Mouse (Mus musculus): ENCODE measurements around the gene Slc22a14. TPM values are rescaled to one million over a fixed set of nuclear protein-coding genes. Genes with fewer than 3 reads are reported as not detected.

The Slc22a14 gene
- polyA plus RNA-seq, 1 experiment from 2014 or later: not detected

DNA sequence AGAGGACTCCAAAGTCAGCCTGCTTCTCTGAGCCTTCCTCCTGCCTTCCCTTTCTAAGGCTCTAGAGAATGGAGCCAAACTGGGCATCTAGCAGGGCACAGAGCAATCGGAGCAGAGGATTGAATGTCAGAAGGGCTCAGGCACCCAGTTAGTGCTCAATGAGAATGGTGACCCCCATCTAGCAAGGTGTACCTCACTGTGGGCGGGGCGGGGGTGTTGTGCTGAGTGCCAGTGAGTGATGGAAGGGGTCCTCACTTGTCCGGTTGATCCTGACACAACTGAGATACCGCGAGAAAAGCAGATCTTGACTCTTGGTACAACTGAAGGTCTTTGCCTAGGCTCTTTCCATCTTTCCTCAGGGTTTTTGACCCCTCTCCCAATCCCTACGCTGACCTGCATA, 26.2 kb downstream of the Slc22a14 start:
- H3K9me3 ChIP-seq (replicated peaks; ENCODE audit: control insufficient read depth, low read length): no peaks in the 10 kb centered on the region
- peaks cover 4% of the 10 kb centered on the region for H3K36me3 ChIP-seq (ENCODE audit: control insufficient read depth, insufficient read depth, low read length)
- peak overlapping the region; percentile 80 for H3K9ac ChIP-seq (ENCODE audit: low read depth, low read length)
- no peak for ATAC-seq (replicated peaks; ENCODE audit: insufficient number of reproducible peaks, low FRiP score, low TSS enrichment)
- peak overlapping the region; percentile 75 for H3K4me3 ChIP-seq (ENCODE audit: low read depth, low read length)
- no peak overlapping the region for H3K27ac ChIP-seq (ENCODE audit: low read depth, low read length)
- H3K27me3 ChIP-seq (ENCODE audit: control insufficient read depth, insufficient read depth, low read length): no peaks in the 10 kb centered on the region
- 40% methylated on average over 7 of the region's 7 CpGs for WGBS (ENCODE audit: insufficient replicate concordance)
- peaks cover 12% of the 10 kb centered on the region for H3K4me1 ChIP-seq (ENCODE audit: control insufficient read depth, insufficient read depth, low read length)
- H3K4me2 ChIP-seq: peak overlapping the region; percentile 91

DNA sequence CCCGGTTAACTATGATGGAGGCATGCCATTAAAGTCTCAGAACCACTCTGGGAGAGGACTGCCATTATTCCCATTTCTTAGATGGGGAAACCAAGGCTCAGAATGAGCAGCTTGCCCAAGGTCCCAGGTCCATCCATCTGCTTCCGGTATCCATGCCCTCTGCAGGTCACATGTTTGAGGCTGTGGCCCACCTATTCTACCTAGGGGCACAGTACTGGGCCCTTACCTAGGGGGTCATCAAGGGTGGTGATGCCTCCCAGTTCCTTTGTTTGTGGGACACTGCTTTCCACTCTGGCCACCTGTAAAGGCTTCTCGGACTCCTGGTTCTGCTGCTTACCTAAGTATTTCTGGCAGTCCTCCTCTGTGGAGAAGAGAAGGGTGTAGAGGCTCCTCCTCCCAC, 27.0 kb downstream of the Slc22a14 start:
- H3K36me3 ChIP-seq (ENCODE audit: control insufficient read depth, insufficient read depth, low read length): no peaks in the 10 kb centered on the region
- H3K27me3 ChIP-seq (ENCODE audit: control insufficient read depth, insufficient read depth, low read length): no peaks in the 10 kb centered on the region
- peaks cover 13% of the 10 kb centered on the region for H3K4me1 ChIP-seq (ENCODE audit: control insufficient read depth, insufficient read depth, low read length)
- no peak overlapping the region for H3K9ac ChIP-seq (ENCODE audit: low read depth, low read length)
- ATAC-seq (replicated peaks; ENCODE audit: insufficient number of reproducible peaks, low FRiP score, low TSS enrichment): no peak
- 91% methylated on average over 3 of the region's 3 CpGs for WGBS (ENCODE audit: insufficient replicate concordance)
- H3K4me3 ChIP-seq (ENCODE audit: low read depth, low read length): no peak overlapping the region
- no peak overlapping the region for H3K27ac ChIP-seq (ENCODE audit: low read depth, low read length)
- H3K9me3 ChIP-seq (replicated peaks; ENCODE audit: control insufficient read depth, low read length): no peaks in the 10 kb centered on the region
- H3K4me2 ChIP-seq: no peak overlapping the region

DNA sequence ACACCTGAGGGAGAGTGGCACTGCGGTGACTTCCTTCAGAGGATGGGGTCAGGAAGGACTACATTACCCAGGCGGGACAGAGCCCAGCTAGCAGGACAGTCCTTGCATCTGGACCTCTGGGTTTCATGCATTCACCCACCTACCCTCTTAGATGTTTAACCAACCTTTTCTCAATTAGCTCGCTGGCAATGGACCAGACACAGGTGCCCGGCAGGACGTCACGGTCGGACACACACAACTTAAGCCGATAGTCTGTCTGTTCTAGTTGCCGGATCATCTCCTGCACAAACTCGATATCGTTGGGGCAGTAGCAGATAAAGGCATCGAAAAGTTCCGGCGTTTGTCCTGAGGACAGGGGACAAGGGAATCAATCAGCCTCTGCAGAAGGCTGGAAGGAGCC, 27.5 kb downstream of the Slc22a14 start:
- Histone ChIP-seq H3K9me3 (replicated peaks; ENCODE audit: control insufficient read depth, low read length) (no peaks in the 10 kb centered on the region), H3K4me1 (ENCODE audit: control insufficient read depth, insufficient read depth, low read length) (peaks cover 13% of the 10 kb centered on the region), H3K27ac (ENCODE audit: low read depth, low read length) (no peak overlapping the region), H3K4me2 (no peak overlapping the region), H3K9ac (ENCODE audit: low read depth, low read length) (no peak overlapping the region), H3K27me3 (ENCODE audit: control insufficient read depth, insufficient read depth, low read length) (no peaks in the 10 kb centered on the region), H3K36me3 (ENCODE audit: control insufficient read depth, insufficient read depth, low read length) (no peaks in the 10 kb centered on the region), H3K4me3 (ENCODE audit: low read depth, low read length) (no peak overlapping the region)
- WGBS (ENCODE audit: insufficient replicate concordance): 90% methylated on average over 14 of the region's 14 CpGs
- no peak for ATAC-seq (replicated peaks; ENCODE audit: insufficient number of reproducible peaks, low FRiP score, low TSS enrichment)

DNA sequence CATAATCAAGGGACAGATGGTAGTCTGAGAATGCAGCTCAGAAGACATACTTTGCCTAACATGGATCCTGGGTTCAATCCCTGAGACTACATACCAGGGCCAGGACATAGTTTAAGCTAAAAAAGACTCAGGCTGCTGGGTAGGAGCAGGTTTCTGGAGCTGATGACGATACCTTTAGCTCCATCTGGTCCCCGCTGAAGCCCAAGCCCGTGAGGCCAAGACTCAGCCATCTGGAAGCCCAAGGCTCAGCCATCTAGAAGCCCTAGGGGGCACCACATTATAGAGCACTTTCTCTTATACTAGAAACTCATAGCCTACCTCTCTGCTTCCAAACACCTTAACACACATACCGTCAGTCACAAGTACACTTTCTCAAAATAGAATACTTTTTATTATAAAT, 29.8 kb downstream of the Slc22a14 start:
- Histone ChIP-seq H3K4me3 (ENCODE audit: low read depth, low read length) (no peak overlapping the region), H3K4me2 (no peak overlapping the region), H3K27me3 (ENCODE audit: control insufficient read depth, insufficient read depth, low read length) (no peaks in the 10 kb centered on the region), H3K4me1 (ENCODE audit: control insufficient read depth, insufficient read depth, low read length) (0 out of 2 replicates have a peak, but pooled peaks cover 6% of the 10 kb centered on the region), H3K27ac (ENCODE audit: low read depth, low read length) (no peak overlapping the region), H3K9me3 (replicated peaks; ENCODE audit: control insufficient read depth, low read length) (no peaks in the 10 kb centered on the region), H3K36me3 (ENCODE audit: control insufficient read depth, insufficient read depth, low read length) (no peaks in the 10 kb centered on the region), H3K9ac (ENCODE audit: low read depth, low read length) (no peak overlapping the region)
- no peak for ATAC-seq (replicated peaks; ENCODE audit: insufficient number of reproducible peaks, low FRiP score, low TSS enrichment)
- 80% methylated on average over 4 of the region's 4 CpGs for whole genome bisulfite sequencing (ENCODE audit: insufficient replicate concordance)

DNA sequence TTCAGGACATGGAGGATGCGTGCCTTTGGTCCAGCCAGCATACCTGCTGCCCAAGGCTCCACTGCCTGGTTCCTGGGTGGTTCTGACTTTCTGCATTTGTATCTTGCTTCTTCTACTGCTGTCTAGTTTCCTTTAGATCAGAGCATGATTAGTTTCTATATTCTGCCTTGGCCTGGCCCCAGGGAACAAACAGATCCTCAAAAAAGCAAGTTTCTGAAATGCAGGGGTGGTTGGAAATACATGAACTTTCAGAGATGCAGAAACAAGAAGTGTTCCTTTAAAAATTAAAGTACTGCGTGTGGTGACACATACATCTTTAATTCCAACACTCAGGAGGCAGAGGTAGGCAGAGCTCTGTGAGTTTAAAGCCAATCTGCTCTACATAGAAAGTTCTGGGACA, 30.5 kb downstream of the Slc22a14 start:
- H3K4me2 ChIP-seq: no peak overlapping the region
- no peak overlapping the region for H3K9ac ChIP-seq (ENCODE audit: low read depth, low read length)
- 84% methylated on average over 2 of the region's 2 CpGs for WGBS (ENCODE audit: insufficient replicate concordance)
- no peaks in the 10 kb centered on the region for H3K27me3 ChIP-seq (ENCODE audit: control insufficient read depth, insufficient read depth, low read length)
- no peak overlapping the region for H3K27ac ChIP-seq (ENCODE audit: low read depth, low read length)
- no peak for ATAC-seq (replicated peaks; ENCODE audit: insufficient number of reproducible peaks, low FRiP score, low TSS enrichment)
- 0 out of 2 replicates have a peak, but pooled peaks cover 6% of the 10 kb centered on the region for H3K4me1 ChIP-seq (ENCODE audit: control insufficient read depth, insufficient read depth, low read length)
- H3K36me3 ChIP-seq (ENCODE audit: control insufficient read depth, insufficient read depth, low read length): no peaks in the 10 kb centered on the region
- no peaks in the 10 kb centered on the region for H3K9me3 ChIP-seq (replicated peaks; ENCODE audit: control insufficient read depth, low read length)
- no peak overlapping the region for H3K4me3 ChIP-seq (ENCODE audit: low read depth, low read length)

DNA sequence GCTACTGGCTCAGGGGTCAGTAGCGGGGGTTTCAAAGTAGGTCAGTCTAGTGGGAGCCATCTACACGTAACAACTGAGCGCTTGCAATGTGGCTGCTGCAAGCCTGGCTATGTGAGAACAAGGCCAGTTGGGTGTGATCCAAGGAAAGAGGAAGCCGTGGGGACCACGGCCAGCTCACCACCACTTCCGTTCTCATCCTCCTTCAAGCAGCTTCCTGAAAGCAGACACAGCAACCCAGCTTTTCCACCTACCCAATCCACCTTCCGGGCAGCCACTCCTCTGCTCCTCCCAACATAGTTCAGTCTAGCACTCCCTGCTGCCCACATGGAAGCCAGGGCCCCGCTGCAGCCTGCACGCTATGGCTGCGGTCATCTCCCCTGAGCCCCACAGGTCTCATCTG, 31.0 kb downstream of the Slc22a14 start:
- Histone ChIP-seq H3K27ac (ENCODE audit: low read depth, low read length) (0 out of 2 replicates have a peak overlapping the region, but pooled peaks have one; percentile 25), H3K9me3 (replicated peaks; ENCODE audit: control insufficient read depth, low read length) (no peaks in the 10 kb centered on the region), H3K36me3 (ENCODE audit: control insufficient read depth, insufficient read depth, low read length) (no peaks in the 10 kb centered on the region), H3K4me2 (no peak overlapping the region), H3K4me1 (ENCODE audit: control insufficient read depth, insufficient read depth, low read length) (0 out of 2 replicates have a peak, but pooled peaks cover 5% of the 10 kb centered on the region), H3K27me3 (ENCODE audit: control insufficient read depth, insufficient read depth, low read length) (no peaks in the 10 kb centered on the region), H3K9ac (ENCODE audit: low read depth, low read length) (no peak overlapping the region), H3K4me3 (ENCODE audit: low read depth, low read length) (no peak overlapping the region)
- ATAC-seq (replicated peaks; ENCODE audit: insufficient number of reproducible peaks, low FRiP score, low TSS enrichment): no peak
- WGBS (ENCODE audit: insufficient replicate concordance): 53% methylated on average over 10 of the region's 10 CpGs

DNA sequence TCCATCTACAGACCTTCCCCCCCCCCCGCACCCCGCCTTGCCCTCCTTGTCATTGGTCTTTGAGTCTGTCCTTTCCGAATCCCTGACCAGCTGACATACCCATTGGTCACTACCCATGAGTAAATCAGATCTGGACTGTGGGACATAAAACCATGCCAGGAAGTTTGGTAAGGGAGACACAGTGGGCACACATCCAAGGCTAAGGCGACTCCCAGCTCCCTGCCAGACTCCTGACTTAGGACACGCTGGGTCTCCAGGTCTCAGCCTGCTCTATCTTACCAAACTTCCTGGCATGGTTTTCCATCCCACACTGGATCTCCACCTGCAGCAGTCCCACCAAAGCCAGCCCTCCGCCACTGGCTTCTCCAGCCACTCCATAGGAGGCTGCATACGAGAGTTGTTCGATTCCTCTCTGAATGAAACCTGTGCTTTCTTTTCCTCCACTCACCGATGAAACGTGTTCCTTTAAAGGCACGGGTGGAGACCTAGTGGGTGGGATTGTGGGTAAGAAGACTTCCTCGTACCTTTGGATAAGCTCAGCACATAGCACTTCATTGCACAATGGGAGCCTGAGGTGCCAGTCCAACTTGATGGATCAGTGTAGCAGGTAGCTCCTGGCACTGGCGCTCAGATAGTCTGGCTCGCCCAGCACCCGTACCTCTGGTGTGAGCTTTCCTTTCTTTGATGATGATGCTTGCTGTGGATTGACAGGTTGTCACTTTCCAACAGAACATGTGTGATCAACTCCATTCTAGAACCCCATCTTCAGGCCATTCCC, 35.0 kb downstream of the Slc22a14 start:
- Histone ChIP-seq H3K4me3 (ENCODE audit: low read depth, low read length) (no peak overlapping the region), H3K9ac (ENCODE audit: low read depth, low read length) (no peak overlapping the region), H3K9me3 (replicated peaks; ENCODE audit: control insufficient read depth, low read length) (no peaks in the 10 kb centered on the region), H3K27ac (ENCODE audit: low read depth, low read length) (no peak overlapping the region), H3K27me3 (ENCODE audit: control insufficient read depth, insufficient read depth, low read length) (no peaks in the 10 kb centered on the region), H3K4me2 (no peak overlapping the region), H3K36me3 (ENCODE audit: control insufficient read depth, insufficient read depth, low read length) (no peaks in the 10 kb centered on the region), H3K4me1 (ENCODE audit: control insufficient read depth, insufficient read depth, low read length) (0 out of 2 replicates have a peak, but pooled peaks cover 2% of the 10 kb centered on the region)
- ATAC-seq (replicated peaks; ENCODE audit: insufficient number of reproducible peaks, low FRiP score, low TSS enrichment): no peak
- WGBS (ENCODE audit: insufficient replicate concordance): 80% methylated on average over 15 of the region's 15 CpGs

DNA sequence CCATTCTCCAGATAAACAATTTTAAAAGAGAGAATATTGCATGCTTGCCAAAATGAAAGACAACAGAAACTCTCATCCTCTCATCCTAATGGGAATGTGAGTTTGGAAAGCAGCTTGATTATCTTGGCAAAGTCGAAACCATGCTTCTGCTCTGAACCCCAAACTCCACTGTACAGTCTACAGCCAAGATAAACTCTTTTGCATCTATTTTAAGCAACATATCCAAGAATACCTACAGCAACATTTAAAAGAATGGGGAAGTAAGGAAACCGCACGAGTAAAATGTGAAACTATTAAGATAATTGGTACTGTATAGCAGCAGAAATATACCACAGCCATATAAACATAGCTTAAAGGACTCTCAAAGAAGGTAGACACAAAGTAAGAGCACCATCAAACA, 36.9 kb downstream of the Slc22a14 start:
- Histone ChIP-seq H3K9ac (ENCODE audit: low read depth, low read length) (no peak overlapping the region), H3K4me1 (ENCODE audit: control insufficient read depth, insufficient read depth, low read length) (no peaks in the 10 kb centered on the region), H3K4me2 (no peak overlapping the region), H3K9me3 (replicated peaks; ENCODE audit: control insufficient read depth, low read length) (no peaks in the 10 kb centered on the region), H3K4me3 (ENCODE audit: low read depth, low read length) (no peak overlapping the region), H3K27ac (ENCODE audit: low read depth, low read length) (no peak overlapping the region), H3K36me3 (ENCODE audit: control insufficient read depth, insufficient read depth, low read length) (no peaks in the 10 kb centered on the region), H3K27me3 (ENCODE audit: control insufficient read depth, insufficient read depth, low read length) (no peaks in the 10 kb centered on the region)
- 72% methylated on average over 3 of the region's 3 CpGs for WGBS (ENCODE audit: insufficient replicate concordance)
- ATAC-seq (replicated peaks; ENCODE audit: insufficient number of reproducible peaks, low FRiP score, low TSS enrichment): no peak

DNA sequence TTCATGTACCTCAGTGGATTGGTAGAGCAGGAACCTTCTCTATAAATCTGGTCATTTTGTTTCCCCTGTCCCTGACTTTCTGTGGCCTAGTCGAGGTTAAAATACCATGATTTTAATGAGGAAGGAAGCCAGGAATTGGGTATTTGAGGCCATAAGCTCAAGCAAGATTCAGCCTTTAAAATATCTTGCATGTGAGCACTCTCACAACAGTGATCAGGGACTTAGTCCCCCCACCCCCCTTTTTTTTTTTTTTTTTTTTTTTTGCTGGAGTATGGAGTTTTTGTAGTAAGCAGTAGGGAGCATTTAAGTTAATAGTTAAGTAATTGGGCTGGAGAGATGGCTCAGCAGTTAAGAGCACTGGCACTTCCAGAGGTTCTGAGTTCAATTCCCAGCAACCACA, 41.2 kb downstream of the Slc22a14 start:
- H3K4me1 ChIP-seq (ENCODE audit: control insufficient read depth, insufficient read depth, low read length): peaks cover 10% of the 10 kb centered on the region; the same call in 1 of the 2 replicates
- no peaks in the 10 kb centered on the region for H3K27me3 ChIP-seq (ENCODE audit: control insufficient read depth, insufficient read depth, low read length)
- H3K9me3 ChIP-seq (replicated peaks; ENCODE audit: control insufficient read depth, low read length): no peaks in the 10 kb centered on the region
- no peak overlapping the region for H3K4me3 ChIP-seq (ENCODE audit: low read depth, low read length)
- no peak for ATAC-seq (replicated peaks; ENCODE audit: insufficient number of reproducible peaks, low FRiP score, low TSS enrichment)
- peak overlapping the region; percentile 92; the same call in 1 of the 2 replicates for H3K4me2 ChIP-seq
- H3K36me3 ChIP-seq (ENCODE audit: control insufficient read depth, insufficient read depth, low read length): no peaks in the 10 kb centered on the region
- H3K27ac ChIP-seq (ENCODE audit: low read depth, low read length): no peak overlapping the region
- H3K9ac ChIP-seq (ENCODE audit: low read depth, low read length): no peak overlapping the region
- WGBS (ENCODE audit: insufficient replicate concordance): 59% methylated on average over 1 of the region's 1 CpGs
